Mouse (Mus musculus): ENCODE measurements around the gene Myrip.

Gene Myrip

DNA sequence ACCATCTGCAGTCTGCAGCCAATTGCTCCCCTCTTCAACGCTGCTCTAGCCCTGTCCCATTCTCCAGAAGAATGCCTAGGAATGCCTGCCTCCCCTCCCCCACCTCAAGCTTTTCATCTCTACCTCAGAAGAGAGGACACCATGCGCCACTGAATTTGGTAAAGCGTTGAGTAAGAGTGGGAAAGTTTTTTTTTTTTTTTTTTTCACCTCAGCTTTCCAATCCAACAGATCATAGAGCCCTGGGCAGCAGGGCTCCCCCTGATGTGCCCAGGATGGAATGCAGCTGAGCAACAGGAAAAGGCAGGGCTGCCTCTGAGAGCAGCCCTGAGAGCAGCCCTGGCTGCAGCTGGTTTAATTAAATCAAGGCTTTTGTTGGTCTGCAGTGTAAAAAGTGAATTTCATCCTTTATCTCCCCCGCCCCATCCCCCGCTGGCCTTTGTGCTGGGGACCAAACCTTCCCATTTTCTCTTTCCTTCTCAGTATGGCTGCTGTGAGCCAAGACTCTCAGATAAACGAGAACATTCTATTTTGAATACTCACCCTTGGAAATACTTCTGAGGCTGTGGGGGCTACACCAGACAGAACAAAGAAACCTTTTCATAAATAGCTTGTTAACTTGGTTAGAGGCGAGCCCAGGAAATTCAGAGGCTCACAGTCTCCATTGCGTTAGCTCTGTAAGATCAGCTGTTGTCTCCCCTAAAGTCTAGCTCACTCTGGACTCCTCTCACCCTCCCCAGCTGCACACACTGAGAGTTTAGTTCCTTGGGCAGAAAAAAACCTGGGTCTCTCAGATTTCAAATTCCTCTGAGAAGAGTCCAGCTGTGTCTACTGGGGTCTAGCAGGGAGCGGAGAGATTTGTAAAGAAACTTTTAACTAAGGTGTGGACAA, 154.7 kb downstream of the Myrip start:
- no peak for DNase-seq (ENCODE audit: low spot score)

DNA sequence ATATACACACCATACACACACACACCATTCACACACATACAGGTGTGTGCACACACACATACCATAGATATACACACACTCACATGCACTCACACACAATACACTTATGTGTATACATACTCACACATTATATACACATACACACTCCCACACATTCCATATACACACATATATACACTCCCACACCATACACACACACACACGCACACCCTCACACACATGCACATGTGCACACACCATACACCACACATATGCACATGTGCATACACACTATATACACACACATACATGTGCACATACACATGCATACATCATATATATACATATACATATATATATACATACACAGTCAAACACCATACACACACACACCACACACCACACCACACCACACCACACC, 169.1 kb downstream of the Myrip start:
- DNase-seq (ENCODE audit: low spot score), result no peak

DNA sequence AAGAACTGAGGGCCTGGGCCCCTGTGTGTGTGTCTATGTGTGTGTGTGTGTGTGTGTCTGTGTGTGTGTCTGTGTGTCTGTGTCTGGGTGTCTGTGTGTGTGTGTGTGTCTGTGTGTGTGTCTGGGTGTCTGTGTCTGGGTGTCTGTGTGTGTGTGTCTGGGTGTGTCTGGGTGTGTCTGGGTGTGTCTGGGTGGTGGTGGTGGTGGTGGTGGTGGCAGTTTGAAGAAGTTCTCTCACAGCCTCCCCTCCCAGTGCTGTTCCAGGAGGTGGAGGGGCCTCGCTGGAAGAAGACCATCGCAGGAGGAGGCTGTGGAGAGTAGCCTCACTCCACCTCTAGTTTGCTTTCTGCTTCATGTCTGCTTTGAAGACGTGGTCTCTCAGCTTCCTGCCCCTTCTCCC, 180.3 kb downstream of the Myrip start:
- no peak for DNase-seq (ENCODE audit: low spot score)

DNA sequence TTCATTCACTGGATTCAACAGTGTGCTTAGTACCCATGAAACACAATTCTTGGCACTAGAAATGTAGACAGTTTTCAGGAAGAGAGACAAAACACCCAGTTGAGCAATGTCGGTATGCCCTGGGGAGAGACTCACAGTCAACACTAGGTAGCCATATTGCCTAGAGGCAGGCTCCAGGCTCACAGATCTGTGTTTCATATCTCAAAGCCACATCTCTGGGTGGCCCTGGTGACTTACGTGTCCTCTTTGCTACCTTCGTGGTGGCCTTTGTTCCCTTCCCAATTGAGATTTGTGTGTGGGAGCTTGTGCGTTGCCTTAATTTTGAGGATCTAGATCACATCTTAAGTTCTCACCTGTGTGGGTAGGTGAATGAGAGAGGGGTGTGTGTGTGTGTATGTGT, 181.1 kb downstream of the Myrip start:
- no peak for DNase-seq (ENCODE audit: low spot score)

DNA sequence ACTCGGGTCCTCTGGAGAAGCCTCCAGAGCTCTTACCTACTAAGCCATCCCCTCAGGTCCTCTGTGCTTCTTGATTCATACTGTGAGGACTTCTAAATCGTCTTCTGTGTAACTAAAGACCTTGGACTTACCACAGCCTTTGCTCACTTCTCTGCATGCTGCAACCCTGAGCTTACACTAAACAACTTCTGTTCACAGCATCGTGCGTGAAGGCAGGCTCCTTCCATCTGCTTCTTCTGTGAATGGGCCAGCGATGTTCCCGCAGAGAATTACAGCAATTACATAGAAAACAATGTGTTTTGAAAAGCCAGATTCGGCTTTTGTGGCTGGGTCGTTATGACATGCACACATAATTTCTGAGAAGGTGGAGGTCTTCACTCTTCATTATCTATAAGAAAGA, 181.8 kb downstream of the Myrip start:
- DNase-seq (ENCODE audit: low spot score), result no peak

DNA sequence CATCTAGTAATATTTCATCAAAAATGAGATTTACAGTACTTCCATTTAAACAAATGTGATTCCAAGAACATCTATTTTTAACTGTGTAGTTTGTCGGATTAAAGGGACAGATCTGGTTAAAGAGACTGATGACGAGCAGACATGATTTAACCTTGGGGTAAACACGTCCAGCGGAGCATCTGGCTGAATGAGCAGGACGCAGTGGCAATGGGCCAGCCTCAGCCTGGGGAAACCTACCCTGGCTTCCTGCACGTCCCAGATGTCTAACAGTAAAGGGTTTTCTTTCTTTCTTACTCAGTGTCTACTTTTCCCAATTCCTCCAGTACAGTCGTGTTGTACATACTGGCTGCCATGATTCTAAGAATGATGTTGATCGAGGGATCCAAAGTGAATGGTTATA, 185.8 kb downstream of the Myrip start:
- DNase-seq (ENCODE audit: low spot score), result no peak

DNA sequence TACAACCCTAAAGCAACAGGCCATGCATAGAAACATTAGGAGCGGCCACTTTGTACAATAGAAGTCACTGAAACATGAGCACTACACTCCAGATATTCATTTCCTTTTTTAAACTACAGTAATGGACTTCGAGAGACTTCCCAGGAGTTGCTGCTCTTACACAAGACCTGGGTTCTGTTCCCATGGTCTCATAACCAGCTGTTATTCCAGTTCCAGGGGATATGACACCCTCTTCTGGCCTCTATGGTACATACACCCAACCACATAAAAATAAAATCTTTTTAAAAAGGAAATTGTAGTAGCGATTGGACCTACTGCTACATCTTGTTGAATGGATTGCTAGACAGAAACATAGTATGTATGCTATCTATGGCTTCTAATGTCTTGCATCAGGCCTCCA, 190.2 kb downstream of the Myrip start:
- no peak for DNase-seq (ENCODE audit: low spot score)

DNA sequence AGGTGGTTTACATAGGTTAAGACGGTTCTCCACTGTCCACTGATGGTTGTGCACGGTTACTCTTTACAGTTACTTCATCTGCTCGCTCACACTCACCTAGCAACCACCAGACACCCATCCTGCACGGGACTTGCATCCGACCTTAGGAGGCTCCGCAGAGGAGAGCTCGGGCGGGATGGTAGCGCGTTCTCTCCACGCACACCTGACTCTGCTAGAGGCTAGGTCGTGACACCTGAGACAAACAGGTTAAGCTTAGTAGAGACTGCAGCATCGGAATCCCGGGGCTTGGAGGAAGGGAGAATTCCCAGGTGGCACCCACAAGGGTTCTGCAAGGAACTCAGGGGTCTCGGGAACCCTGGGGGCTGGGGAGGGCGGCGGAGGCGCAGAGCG, 190.7 kb downstream of the Myrip start, which contains the start of gene Eif1b:
Eif1b (plus strand) TSS at position 223 of the 390 bp plus-strand sequence.
- DNase-seq (ENCODE audit: low spot score), result no peak

DNA sequence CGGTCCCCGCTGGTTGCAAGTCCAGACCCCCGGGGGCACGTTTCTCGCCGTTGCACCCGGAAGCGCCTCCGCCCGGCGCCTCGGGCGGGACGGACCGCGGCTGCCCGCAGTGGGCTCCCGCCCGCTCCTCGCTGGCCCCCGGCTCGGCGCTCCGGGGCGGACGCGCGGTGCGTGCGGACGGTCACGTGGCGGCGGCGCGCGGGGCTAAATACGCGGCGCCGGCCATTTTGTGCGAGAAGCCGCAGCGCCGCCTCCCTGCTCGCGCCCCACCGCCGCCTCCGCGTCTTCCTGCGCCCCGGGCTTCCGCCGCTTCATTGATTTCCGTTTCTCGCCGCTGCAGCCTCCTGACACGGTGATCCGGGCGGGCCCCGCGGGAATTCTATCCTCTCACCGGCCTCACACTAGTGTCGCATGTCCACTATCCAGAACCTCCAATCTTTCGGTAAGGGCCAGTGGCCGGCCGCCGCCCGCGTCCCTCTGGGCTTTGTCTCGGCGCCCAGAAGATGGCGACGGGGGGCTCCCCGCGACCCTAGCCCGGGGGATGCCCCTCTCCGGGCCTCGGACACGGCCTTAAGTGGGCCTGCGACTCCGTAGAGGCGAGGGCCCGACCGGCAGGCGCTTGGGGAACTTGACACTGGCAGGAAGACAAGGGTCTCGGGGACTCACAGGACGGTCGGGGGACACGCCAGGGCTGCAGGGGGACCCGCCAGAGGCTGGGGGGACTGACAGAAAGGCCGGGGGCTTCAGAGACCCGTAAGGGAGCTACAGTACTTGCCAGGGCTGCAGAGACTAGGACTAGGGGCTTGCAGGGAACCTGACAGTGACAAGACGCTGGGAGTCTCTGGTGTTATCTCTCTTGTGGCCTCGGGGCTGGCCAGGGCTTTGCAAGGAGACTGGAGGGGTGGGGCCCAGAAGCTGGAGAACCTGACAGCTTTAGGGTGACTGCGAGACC, 191.4 kb downstream of the Myrip start:
- DNase-seq (ENCODE audit: low spot score), result peak; percentile 81

DNA sequence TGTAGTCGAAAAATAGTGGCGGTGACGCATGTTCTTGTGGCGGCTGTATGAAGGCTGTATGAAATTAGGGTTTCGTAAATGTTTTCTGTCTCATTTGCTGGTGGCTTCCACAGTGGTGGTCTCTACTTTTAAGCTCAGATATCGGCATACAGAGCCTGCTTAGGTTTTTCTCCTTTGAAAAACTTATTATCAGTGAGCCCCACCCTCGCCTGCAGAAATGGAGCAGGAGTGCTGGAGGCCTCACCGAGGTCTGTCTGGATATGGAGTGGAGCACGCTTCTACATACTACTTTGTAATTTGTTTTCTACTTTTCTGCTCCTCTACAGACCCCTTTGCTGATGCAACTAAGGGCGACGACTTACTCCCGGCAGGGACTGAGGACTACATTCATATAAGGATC, 192.5 kb downstream of the Myrip start:
- no peak for DNase-seq (ENCODE audit: low spot score)

DNA sequence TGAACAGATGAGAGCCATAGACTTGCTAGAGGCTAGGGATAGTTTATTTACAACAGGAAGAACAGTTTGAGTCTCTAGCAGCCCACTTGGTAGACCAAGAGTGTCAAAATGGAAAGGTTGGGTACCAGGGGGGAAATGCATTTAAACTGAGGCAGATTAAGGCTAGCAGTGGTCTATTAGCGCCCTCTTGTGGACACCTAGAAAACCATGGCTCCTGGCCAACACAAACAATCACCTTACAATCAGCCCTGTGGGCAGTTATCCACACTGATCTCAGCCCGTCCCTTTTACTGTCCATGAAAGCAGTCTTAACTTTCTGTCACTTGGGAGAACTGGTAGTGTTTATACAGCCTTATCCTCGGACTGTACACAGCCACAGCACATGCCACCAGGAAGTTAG, 195.4 kb downstream of the Myrip start:
- DNase-seq (ENCODE audit: low spot score), result peak; percentile 76

DNA sequence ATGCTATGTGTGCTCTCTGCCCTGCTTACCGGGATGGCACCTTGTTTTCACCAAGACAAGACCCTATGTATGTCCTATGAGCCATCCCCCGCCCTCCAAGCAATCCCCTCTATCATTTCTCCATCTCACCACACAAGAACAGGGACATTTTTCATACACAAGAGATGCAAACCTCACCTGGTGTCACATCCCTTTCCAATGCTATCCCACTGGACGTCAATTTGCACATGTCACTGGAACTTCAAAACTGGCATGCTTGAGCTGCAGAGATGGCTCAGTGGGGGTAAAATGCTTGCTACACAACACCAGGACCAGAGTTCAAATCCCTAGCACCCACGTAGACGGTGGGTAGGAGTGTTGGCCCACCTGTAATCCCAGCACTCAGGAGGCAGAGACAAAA, 196.7 kb downstream of the Myrip start:
- no peak for DNase-seq (ENCODE audit: low spot score)

DNA sequence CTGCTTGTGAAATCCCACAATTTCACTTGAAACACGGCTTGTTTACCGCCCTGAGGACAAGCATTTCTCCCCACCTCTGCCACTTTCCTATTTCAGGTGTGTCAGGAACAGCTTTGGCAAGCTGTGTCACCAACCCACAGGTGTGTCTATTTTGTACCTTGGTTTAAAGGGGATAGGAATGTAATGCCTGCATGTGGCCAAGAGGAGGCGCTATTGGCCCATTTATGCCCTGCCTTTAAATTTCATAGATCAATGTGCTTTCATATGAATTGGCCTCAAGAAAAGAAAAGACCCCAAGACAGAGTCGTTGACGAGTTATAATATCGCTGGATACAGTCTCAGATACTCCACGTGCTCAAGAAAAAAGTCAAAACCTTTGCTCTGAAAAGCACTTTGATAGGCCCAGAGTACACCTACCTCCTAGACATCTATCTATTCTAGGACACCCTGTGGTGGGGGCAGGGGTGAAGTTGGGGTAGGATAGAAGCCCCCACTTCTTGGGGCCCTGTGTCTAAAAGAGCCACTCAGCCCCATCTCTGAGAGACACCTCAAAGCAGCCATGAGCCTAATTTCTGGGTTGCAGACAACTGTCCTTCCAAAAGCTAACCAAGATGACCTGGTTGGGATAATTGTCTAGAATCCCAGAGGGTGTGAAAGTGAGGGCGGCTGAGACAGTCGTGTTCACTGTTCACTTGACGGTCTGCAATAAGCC, 200.0 kb downstream of the Myrip start:
- no peak for DNase-seq (ENCODE audit: low spot score)

DNA sequence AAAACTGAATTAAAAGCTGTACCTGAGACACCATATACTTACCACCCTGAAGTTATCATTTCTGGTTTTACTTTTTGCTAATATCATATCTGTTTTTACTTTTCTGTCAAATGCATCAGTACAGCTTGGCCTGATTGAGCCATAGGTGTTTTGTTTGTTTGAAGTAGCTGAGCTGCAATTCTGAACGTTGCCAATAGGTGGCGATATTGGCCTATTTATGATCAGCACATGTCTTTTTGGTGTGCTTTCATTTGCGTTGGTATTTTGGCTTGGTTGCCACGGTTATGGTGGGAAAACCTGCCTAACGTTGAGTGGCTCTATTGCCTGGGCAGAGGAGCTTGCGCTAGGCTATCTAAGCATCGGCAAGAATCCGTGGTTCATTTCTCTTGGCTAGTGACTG, 200.7 kb downstream of the Myrip start:
- peak; percentile 81 for DNase-seq (ENCODE audit: low spot score)

DNA sequence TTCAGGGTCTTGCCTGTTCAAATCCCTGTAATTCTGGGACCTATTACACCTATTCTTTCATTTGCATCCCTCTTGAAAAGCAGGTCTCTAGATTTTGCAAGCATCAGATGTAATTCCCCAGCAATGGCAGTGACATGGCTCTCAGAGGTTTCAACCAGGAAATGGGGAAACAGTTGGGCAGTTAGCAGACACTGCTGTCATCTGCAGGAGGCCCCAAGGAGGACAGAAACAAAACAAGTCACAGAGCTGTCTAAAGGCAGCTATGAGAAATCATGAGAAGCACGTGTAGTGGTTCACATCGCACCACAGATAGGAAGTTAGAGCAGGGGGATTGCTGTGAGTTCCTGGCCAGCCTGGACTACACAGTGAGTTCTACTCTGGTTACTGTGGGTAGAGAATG, 203.1 kb downstream of the Myrip start:
- DNase-seq (ENCODE audit: low spot score), result no peak

DNA sequence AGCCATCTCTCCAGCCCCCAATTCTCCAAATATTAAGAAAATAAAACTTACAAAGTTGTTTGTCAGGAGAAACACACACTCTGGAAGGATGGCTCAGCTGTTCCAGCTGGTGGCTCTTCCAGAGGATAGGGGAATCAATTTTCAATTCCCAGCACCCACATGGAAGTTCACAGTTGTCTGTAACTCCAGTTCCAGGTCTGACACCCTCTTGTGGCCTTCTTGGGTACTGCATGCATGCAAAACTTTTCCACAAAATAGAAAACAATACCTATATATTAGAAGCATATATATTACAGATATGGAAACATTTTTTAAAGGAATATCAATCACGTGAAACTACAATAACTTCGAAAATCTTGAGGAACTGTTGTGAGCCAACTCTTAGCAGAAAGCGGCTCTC, 210.5 kb downstream of the Myrip start:
- DNase-seq (ENCODE audit: low spot score), result no peak

DNA sequence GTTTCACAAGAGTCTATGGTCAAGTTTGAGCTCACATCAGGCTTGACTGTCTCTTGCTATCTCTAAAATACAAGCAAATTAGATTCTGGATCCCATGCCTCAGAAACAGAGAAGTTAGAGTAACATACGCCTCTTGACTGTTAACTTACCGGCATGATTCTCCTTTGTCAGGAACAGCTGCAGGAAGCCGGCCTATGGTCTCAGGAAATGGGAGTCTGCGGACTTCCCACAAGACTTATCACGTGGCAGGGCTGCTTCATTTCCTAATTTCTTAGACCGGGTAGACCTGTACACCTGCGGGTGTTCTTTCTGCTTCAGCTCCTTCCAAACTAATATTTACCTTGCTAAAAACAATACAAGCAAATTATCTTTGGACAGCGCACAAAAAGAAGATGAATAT, 215.4 kb downstream of the Myrip start:
- DNase-seq (ENCODE audit: low spot score), result no peak

DNA sequence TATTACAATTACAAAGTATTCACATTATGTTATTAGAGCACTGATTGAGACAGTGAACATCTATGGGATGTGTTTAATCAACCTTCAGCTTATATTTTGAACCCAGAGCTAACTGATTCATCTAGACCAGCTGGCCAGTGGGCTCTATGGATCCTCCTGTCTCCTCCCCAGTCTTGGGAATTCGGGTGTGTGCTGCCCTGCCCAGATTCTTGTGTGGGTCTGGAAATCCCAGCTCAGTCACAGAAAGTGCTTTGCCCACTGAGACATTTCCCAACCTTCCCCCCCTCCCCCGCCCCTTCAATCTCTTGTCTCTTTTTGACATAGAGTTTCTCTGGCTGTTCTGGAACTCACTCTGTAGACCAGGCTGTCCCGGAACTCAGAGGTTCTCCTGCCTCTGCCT, 217.6 kb downstream of the Myrip start:
- no peak for DNase-seq (ENCODE audit: low spot score)

DNA sequence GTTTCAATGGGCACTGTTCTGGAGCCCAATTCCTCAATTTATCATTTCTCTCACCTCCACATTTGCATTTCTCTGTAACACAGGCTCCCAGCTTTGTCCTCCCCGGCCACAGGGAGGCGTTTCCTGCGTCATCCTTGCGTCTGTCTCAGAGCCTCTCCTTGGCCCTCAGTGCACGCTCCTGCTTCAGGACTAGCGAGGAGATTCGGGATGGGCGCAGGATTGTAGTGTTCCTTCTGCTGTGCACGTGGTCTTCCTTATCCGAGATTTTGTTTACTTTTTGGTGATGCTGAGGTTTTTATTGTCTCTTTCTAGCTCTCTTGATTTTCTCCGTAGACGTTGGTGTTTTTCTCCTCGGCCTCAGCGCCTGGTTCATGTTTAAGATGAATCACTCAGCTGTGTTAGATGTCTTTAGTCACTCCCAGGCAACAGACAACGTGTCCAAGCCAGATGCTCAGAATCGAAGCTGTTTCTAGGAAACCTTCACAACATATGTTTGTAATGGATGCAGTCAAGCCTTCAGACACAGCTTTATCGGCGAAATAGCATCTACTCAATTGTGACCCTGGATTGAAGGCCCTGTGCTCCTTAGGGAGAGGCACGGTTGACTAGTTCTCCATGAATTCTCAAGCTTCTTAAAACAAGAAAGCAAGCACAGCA, 218.3 kb downstream of the Myrip start:
- DNase-seq (ENCODE audit: low spot score), result no peak

DNA sequence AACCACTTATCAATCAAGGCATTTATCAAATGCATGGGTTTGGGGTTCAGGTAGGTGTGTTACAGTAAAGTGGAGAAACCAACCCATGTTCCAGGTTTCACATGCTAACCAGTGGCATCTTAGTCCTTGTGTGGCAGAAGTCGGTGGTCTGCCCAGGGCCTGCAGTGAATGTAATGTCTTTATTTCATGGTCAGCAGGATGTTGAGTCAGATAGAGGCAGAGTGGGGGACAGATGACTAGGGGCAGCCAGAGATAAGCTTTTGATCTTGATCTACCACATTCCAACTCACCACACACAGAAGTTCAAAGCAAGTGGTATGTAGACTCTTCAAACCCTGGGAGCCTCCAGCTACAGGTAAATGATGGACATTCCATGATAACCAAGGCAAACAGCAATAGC, 219.8 kb downstream of the Myrip start:
- no peak for DNase-seq (ENCODE audit: low spot score)
